Mouse (Mus musculus) cerebellum, adult 9-10 months (tissue): Measurements from ENCODE around the gene Fbxo6.

Experiments
- DNase-seq: peaks from one replicate; pipeline ENCODE4 v3.0.0; 2022

Fbxo6 gene

GRCm38 (mm10) chr4:148159544-148160435 is 7.8 kb upstream of the Fbxo6 start:
- peak; percentile 98 for DNase-seq

- peak; percentile 76 for DNase-seq
Measured at GRCm38 (mm10) chr4:148158436-148159348, 6.8 kb upstream of the Fbxo6 start.

- peak; percentile 72 for DNase-seq
Measured at GRCm38 (mm10) chr4:148154982-148155381, 3.0 kb upstream of the Fbxo6 start.

- peak; percentile 36 for DNase-seq
Measured at GRCm38 (mm10) chr4:148154006-148154405, 2.1 kb upstream of the Fbxo6 start.

- peak; percentile 46 for DNase-seq
Measured at GRCm38 (mm10) chr4:148152547-148152946, 607 bp upstream of the Fbxo6 start.

- DNase-seq = peak; percentile 34
Measured at GRCm38 (mm10) chr4:148150953-148151266, 1.0 kb downstream of the Fbxo6 start.

GRCm38 (mm10) chr4:148150242-148150641 is 1.7 kb downstream of the Fbxo6 start:
- no peak for DNase-seq

- peak; percentile 43 for DNase-seq
Measured at GRCm38 (mm10) chr4:148149540-148149939, 2.4 kb downstream of the Fbxo6 start.

GRCm38 (mm10) chr4:148147714-148148113 is 4.2 kb downstream of the Fbxo6 start:
- DNase-seq = peak; percentile 36

GRCm38 (mm10) chr4:148143721-148144120 is 8.2 kb downstream of the Fbxo6 start:
- no peak for DNase-seq

- DNase-seq = peak; percentile 97
Measured at GRCm38 (mm10) chr4:148140098-148141011, 11.6 kb downstream of the Fbxo6 start.

GRCm38 (mm10) chr4:148139767-148140097 is 12.2 kb downstream of the Fbxo6 start:
- no peak for DNase-seq

- peak; percentile 26 for DNase-seq
Measured at GRCm38 (mm10) chr4:148137503-148137902, 14.4 kb downstream of the Fbxo6 start.

- DNase-seq = no peak
Measured at GRCm38 (mm10) chr4:148134988-148135387, 17.0 kb downstream of the Fbxo6 start.

- no peak for DNase-seq
Measured at GRCm38 (mm10) chr4:148131497-148132081, 20.4 kb downstream of the Fbxo6 start.

- no peak for DNase-seq
Measured at GRCm38 (mm10) chr4:148130561-148131413, 21.2 kb downstream of the Fbxo6 start, which contains the start of gene Draxin. Gene Draxin (minus strand): TSS chr4:148130698.

- DNase-seq = no peak
Measured at GRCm38 (mm10) chr4:148130133-148130532, 21.8 kb downstream of the Fbxo6 start, which contains the start of gene Mad2l2. Gene Mad2l2 (plus strand): TSS chr4:148130384.

GRCm38 (mm10) chr4:148128672-148129071 is 23.3 kb downstream of the Fbxo6 start:
- DNase-seq = no peak

GRCm38 (mm10) chr4:148128241-148128640 is 23.7 kb downstream of the Fbxo6 start:
- DNase-seq = no peak

- no peak for DNase-seq
Measured at GRCm38 (mm10) chr4:148122694-148123066, 29.3 kb downstream of the Fbxo6 start.
